Mouse (Mus musculus): ENCODE data around the gene Raly. TPM values are rescaled to one million over a fixed set of nuclear protein-coding genes. Genes with fewer than 3 reads are reported as not detected.
"Not testable (repeated sequence)": the region's sequence is repeated elsewhere in the genome, so short reads cannot be mapped to it uniquely, and the experiment has no call there.

Raly gene
- polyA plus RNA-seq, 1 experiment from 2014 or later: 12.1 TPM

DNA sequence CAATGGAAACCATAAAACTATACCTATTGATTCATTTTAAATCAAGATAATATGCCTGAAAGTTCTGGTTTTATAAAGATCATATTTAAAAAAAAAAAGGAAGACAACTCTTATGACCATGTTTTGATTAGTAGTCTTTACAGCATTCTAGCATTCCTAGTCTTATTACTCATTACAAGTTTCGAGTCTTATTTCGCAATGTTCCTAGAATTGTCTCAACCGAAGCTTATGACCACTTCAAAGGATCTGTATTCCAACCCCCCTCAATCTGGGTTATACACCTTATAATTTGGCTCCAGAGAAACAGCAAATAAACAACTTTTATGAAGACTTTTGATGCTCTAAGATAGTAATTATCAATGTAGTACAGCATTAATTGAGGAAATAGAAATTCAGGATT lies 111.2 kb downstream of the Raly start:
- no peaks in the 10 kb centered on the region for H3K36me3 ChIP-seq (replicated peaks; ENCODE audit: insufficient read depth, low read length)
- DNase-seq: no peak
- 62% methylated on average over 3 of the region's 3 CpGs for WGBS (ENCODE audit: insufficient replicate concordance)
- no peaks in the 10 kb centered on the region for H3K4me1 ChIP-seq (ENCODE audit: insufficient read depth)
- TF ChIP-seq EP300 (IDR thresholded peaks at IDR 0.05; ENCODE audit: low read depth) (no peak), CTCF (IDR thresholded peaks at IDR 0.05; ENCODE audit: low read depth) (no peak)
- H3K27me3 ChIP-seq (ENCODE audit: insufficient read depth, low read length): no peaks in the 10 kb centered on the region
- H3K9ac ChIP-seq (replicated peaks): no peak overlapping the region
- no peak overlapping the region for H3K4me3 ChIP-seq (ENCODE audit: low read depth, low read length)
- no peak overlapping the region for H3K4me2 ChIP-seq (ENCODE audit: low read depth, low read length)
- H3K27ac ChIP-seq (ENCODE audit: low read depth): no peak overlapping the region
- no peaks in the 10 kb centered on the region for H3K9me3 ChIP-seq (ENCODE audit: low read length)
- ATAC-seq: no peak

DNA sequence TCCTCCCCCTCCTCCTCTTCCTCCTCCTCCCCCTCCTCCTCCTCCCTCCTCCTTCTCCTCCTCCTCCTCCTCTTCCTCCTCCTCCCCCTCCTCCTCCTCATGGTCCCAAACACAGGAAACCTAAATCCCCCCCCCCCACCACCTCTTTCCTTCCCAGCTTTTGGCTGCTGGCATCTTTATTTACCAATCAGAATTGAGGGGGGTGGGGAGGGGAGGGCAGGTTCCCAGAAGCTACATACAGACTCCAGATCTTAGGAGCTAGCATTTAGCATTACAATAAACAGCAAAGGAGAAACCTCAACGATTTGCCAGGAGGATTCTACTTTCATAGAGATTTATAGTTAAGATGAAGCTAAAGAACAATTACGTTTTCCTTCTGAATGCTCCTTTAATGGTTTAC lies 114.9 kb downstream of the Raly start:
- TF ChIP-seq CTCF (IDR thresholded peaks at IDR 0.05; ENCODE audit: low read depth) (no peak), EP300 (IDR thresholded peaks at IDR 0.05; ENCODE audit: low read depth) (no peak)
- no peaks in the 10 kb centered on the region for H3K4me1 ChIP-seq (ENCODE audit: insufficient read depth)

DNA sequence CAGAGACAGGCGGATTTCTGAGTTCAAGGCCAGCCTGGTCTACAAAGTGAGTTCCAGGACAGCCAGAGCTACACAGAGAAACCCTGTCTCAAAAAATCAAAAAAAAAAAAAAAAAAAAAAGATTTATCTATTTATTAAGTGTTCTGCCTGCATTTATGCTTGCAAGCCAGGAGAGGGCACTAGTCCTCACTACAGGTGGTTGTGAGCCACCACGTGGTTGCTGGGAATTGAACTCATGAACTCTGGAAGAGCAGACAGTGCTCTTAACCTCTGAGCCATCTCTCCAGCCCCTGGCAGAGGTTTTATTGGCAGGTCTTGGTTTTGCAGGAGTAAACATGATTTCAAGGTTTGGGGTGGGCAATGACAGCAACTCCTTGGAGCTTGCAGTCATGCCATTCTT lies 117.3 kb downstream of the Raly start:
- peak; percentile 47 for TF ChIP-seq CTCF (IDR thresholded peaks at IDR 0.05; ENCODE audit: low read depth)
- not testable (repeated sequence) for H3K4me2 ChIP-seq (ENCODE audit: low read depth, low read length); H3K27ac ChIP-seq (ENCODE audit: low read depth); ATAC-seq; H3K4me3 ChIP-seq (ENCODE audit: low read depth, low read length); H3K9me3 ChIP-seq (ENCODE audit: low read length); H3K9ac ChIP-seq (replicated peaks); DNase-seq; H3K27me3 ChIP-seq (ENCODE audit: insufficient read depth, low read length); H3K4me1 ChIP-seq (ENCODE audit: insufficient read depth); H3K36me3 ChIP-seq (replicated peaks; ENCODE audit: insufficient read depth, low read length)
- 53% methylated on average over 2 of the region's 2 CpGs for WGBS (ENCODE audit: insufficient replicate concordance)

More for the DNA sequence above, 114.9 kb downstream of the Raly start:
- H3K36me3 ChIP-seq (replicated peaks; ENCODE audit: insufficient read depth, low read length): no peaks in the 10 kb centered on the region
- H3K9me3 ChIP-seq (ENCODE audit: low read length): no peaks in the 10 kb centered on the region
- WGBS (ENCODE audit: insufficient replicate concordance): 52% methylated on average over 2 of the region's 2 CpGs
- no peak overlapping the region for H3K4me2 ChIP-seq (ENCODE audit: low read depth, low read length)
- no peak overlapping the region for H3K4me3 ChIP-seq (ENCODE audit: low read depth, low read length)
- DNase-seq (no peak), ATAC-seq (no peak)
- no peaks in the 10 kb centered on the region for H3K27me3 ChIP-seq (ENCODE audit: insufficient read depth, low read length)
- no peak overlapping the region for H3K9ac ChIP-seq (replicated peaks)
- no peak overlapping the region for H3K27ac ChIP-seq (ENCODE audit: low read depth)

DNA sequence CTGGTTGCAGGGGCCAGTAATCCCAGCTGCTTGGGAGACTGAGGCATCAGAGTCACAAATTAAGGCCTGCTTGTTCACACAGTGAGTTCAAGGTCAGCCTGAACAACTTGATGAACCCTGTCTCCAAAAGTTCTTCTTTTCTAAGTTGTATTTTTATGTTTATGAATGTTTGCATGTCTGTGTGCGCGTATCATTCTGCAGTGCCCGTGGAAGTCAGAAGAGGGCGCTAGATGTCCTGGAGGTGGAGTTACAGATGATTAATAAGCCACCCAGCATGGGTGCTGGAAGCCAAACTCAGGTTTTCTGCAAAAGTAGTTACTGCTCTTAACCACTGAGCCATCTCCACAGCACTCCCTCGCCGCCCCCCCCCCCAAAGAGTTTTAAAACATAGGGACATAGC lies 118.9 kb downstream of the Raly start:
- H3K27me3 ChIP-seq (ENCODE audit: insufficient read depth, low read length): no peaks in the 10 kb centered on the region
- no peaks in the 10 kb centered on the region for H3K36me3 ChIP-seq (replicated peaks; ENCODE audit: insufficient read depth, low read length)
- no peaks in the 10 kb centered on the region for H3K9me3 ChIP-seq (ENCODE audit: low read length)
- H3K4me2 ChIP-seq (ENCODE audit: low read depth, low read length): no peak overlapping the region
- WGBS (ENCODE audit: insufficient replicate concordance): 78% methylated on average over 6 of the region's 6 CpGs
- no peaks in the 10 kb centered on the region for H3K4me1 ChIP-seq (ENCODE audit: insufficient read depth)
- no peak overlapping the region for H3K9ac ChIP-seq (replicated peaks)
- no peak overlapping the region for H3K27ac ChIP-seq (ENCODE audit: low read depth)
- no peak overlapping the region for H3K4me3 ChIP-seq (ENCODE audit: low read depth, low read length)
- DNase-seq (peak; percentile 30), ATAC-seq (no peak)
- TF ChIP-seq CTCF (IDR thresholded peaks at IDR 0.05; ENCODE audit: low read depth): peak; percentile 47
- no peak for TF ChIP-seq EP300 (IDR thresholded peaks at IDR 0.05; ENCODE audit: low read depth)

GRCm38 (mm10) chr2:154915922-154916541 lies 125.1 kb downstream of the Raly start:
- Histone ChIP-seq H3K4me2 (ENCODE audit: low read depth, low read length) (no peak overlapping the region), H3K9me3 (ENCODE audit: low read length) (no peaks in the 10 kb centered on the region), H3K9ac (replicated peaks) (no peak overlapping the region), H3K27me3 (ENCODE audit: insufficient read depth, low read length) (no peaks in the 10 kb centered on the region), H3K4me1 (ENCODE audit: insufficient read depth) (no peaks in the 10 kb centered on the region), H3K4me3 (ENCODE audit: low read depth, low read length) (no peak overlapping the region), H3K27ac (ENCODE audit: low read depth) (no peak overlapping the region), H3K36me3 (replicated peaks; ENCODE audit: insufficient read depth, low read length) (no peaks in the 10 kb centered on the region)
- 75% methylated on average over 12 of the region's 12 CpGs for WGBS (ENCODE audit: insufficient replicate concordance)
- DNase-seq (no peak), ATAC-seq (no peak)
- TF ChIP-seq CTCF (IDR thresholded peaks at IDR 0.05; ENCODE audit: low read depth) (no peak), EP300 (IDR thresholded peaks at IDR 0.05; ENCODE audit: low read depth) (no peak)

DNA sequence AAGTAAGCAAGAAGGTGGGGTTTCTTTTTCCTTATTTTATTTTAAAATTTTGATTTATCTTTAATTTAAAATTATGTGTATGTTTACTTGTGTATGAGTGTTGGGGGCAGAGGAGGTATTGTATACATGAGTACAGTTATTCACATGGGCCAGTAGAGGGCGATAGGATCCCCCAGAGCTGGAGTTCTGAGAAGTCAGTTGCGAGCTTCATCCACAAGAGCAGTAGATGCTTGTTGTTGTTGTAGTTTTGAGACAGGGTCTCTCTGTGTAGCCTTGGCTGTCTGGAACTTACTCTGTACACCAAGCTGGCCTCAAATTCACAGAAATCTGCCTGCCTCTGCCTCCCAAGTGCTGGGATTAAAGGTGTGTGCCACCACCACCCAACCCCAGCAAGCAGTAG lies 125.7 kb downstream of the Raly start:
- Histone ChIP-seq H3K9ac (replicated peaks) (no peak overlapping the region), H3K27me3 (ENCODE audit: insufficient read depth, low read length) (no peaks in the 10 kb centered on the region), H3K27ac (ENCODE audit: low read depth) (no peak overlapping the region), H3K36me3 (replicated peaks; ENCODE audit: insufficient read depth, low read length) (no peaks in the 10 kb centered on the region), H3K4me3 (ENCODE audit: low read depth, low read length) (no peak overlapping the region), H3K4me2 (ENCODE audit: low read depth, low read length) (no peak overlapping the region), H3K4me1 (ENCODE audit: insufficient read depth) (no peaks in the 10 kb centered on the region), H3K9me3 (ENCODE audit: low read length) (no peaks in the 10 kb centered on the region)
- DNase-seq (peak; percentile 31), ATAC-seq (no peak)
- TF ChIP-seq CTCF (IDR thresholded peaks at IDR 0.05; ENCODE audit: low read depth): peak; percentile 69
- TF ChIP-seq EP300 (IDR thresholded peaks at IDR 0.05; ENCODE audit: low read depth): no peak
- 16% methylated on average over 2 of the region's 2 CpGs for WGBS (ENCODE audit: insufficient replicate concordance)

Other genes with a start within 250 kb of the Raly start
- 3.1 and 3.8 TPM in 2 replicates for gene 1700003F12Rik, start 244.0 kb upstream of the Raly start, polyA plus RNA-seq (2015; fragmentation: Nextera tagmentation; extraction: Ambion mirVana)
- 0.07 TPM in 1 of 2 replicates, not detected in the other for gene Actl10, start 239.3 kb upstream of the Raly start, polyA plus RNA-seq (2015; fragmentation: Nextera tagmentation; extraction: Ambion mirVana)
- 0.13 and 0.19 TPM in 2 replicates for gene Necab3, start 232.2 kb upstream of the Raly start, polyA plus RNA-seq (2015; fragmentation: Nextera tagmentation; extraction: Ambion mirVana)
- gene E2f1, start 221.2 kb upstream of the Raly start, polyA plus RNA-seq (2015; fragmentation: Nextera tagmentation; extraction: Ambion mirVana): 7.3 and 7.4 TPM in 2 replicates
- 64.2 and 68.5 TPM in 2 replicates for gene Pxmp4, start 187.4 kb upstream of the Raly start, polyA plus RNA-seq (2015; fragmentation: Nextera tagmentation; extraction: Ambion mirVana)
- gene Zfp341, start 177.8 kb upstream of the Raly start, polyA plus RNA-seq (2015; fragmentation: Nextera tagmentation; extraction: Ambion mirVana): 0.75 and 0.85 TPM in 2 replicates
- 0.40 and 0.45 TPM in 2 replicates for gene 4930519P11Rik, start 177.7 kb upstream of the Raly start, polyA plus RNA-seq (2015; fragmentation: Nextera tagmentation; extraction: Ambion mirVana)
- gene Chmp4b, start 139.4 kb upstream of the Raly start, polyA plus RNA-seq (2015; fragmentation: Nextera tagmentation; extraction: Ambion mirVana): 11.9 and 13.1 TPM in 2 replicates
- gene Gm14214, start 21.1 kb upstream of the Raly start, polyA plus RNA-seq (2015; fragmentation: Nextera tagmentation; extraction: Ambion mirVana): not detected in 2 replicates
- gene a, start 306 bp downstream of the Raly start, polyA plus RNA-seq (2015; fragmentation: Nextera tagmentation; extraction: Ambion mirVana): 0.31 TPM in 1 of 2 replicates, not detected in the other
- 57.9 and 60.8 TPM in 2 replicates for gene Eif2s2, start 101.8 kb downstream of the Raly start, polyA plus RNA-seq (2015; fragmentation: Nextera tagmentation; extraction: Ambion mirVana)
- 0.78 and 1.0 TPM in 2 replicates for gene Gm14226, start 227.2 kb downstream of the Raly start, polyA plus RNA-seq (2015; fragmentation: Nextera tagmentation; extraction: Ambion mirVana)